Mouse (Mus musculus): ENCODE measurements around the gene Cercam. TPM values are rescaled to one million over a fixed set of nuclear protein-coding genes. Genes with fewer than 3 reads are reported as not detected.
"Not testable (repeated sequence)": the region's sequence is repeated elsewhere in the genome, so short reads cannot be mapped to it uniquely, and the experiment has no call there.

The Cercam gene
- polyA plus RNA-seq, 1 experiment from 2014 or later, result 24.7 TPM

DNA sequence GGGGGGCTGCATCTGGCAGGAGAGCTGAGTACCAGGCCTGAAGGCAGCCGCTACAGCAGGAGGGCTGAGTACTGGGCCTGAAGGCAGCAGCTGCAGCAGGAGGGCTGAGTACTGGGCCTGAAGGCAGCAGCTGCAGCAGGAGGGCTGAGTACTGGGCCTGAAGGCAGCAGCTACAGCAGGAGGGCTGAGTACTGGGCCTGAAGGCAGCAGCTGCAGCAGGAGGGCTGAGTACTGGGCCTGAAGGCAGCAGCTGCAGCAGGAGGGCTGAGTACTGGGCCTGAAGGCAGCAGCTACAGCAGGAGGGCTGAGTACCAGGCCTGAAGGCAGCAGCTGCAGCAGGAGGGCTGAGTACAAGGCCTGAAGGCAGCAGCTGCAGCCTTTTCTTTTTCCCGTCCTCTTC, 39.2 kb downstream of the Cercam start:
- peaks cover 76% of the 10 kb centered on the region for H3K36me3 ChIP-seq
- H3K27ac ChIP-seq (ENCODE audit: poor library complexity, severe bottlenecking); H3K4me1 ChIP-seq (replicated peaks); H3K9ac ChIP-seq; H3K4me3 ChIP-seq; H3K9me3 ChIP-seq (replicated peaks); ATAC-seq (ENCODE audit: insufficient number of reproducible peaks, low FRiP score); H3K27me3 ChIP-seq (replicated peaks); H3K4me2 ChIP-seq: not testable (repeated sequence)
- 89% methylated on average over 2 of the region's 2 CpGs for WGBS

GRCm38 (mm10) chr2:29910042-29910441, 41.1 kb downstream of the Cercam start:
- Histone ChIP-seq H3K9ac (no peak overlapping the region), H3K4me2 (no peak overlapping the region), H3K27me3 (replicated peaks) (no peaks in the 10 kb centered on the region), H3K4me3 (no peak overlapping the region), H3K36me3 (peaks cover 73% of the 10 kb centered on the region), H3K27ac (ENCODE audit: poor library complexity, severe bottlenecking) (no peak overlapping the region), H3K9me3 (replicated peaks) (0 out of 2 replicates have a peak, but pooled peaks cover 2% of the 10 kb centered on the region), H3K4me1 (replicated peaks) (no peaks in the 10 kb centered on the region)
- no peak for ATAC-seq (ENCODE audit: insufficient number of reproducible peaks, low FRiP score)
- WGBS, result 92% methylated on average over 2 of the region's 2 CpGs

DNA sequence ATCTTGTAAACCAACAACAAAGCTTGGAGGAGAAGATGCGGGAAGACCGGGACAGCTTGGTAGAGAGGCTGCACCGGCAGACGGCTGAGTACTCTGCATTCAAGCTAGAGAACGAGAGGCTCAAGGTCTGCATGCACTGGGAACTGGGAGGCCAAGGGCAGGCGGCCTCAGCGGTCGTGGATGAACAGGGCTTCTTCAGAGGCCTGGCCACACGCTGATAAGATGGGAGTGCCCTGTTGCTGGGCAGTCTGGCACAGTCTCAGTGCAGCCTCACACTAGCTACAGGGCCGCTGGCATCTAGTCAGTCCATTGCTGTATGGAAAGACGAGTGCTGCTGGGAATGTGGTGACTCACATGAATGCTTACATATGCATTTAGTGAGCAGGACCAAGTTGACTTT, 48.7 kb downstream of the Cercam start:
- 89% methylated on average over 11 of the region's 11 CpGs for WGBS
- peaks cover 88% of the 10 kb centered on the region for H3K36me3 ChIP-seq
- peaks cover 6% of the 10 kb centered on the region for H3K4me1 ChIP-seq (replicated peaks)

DNA sequence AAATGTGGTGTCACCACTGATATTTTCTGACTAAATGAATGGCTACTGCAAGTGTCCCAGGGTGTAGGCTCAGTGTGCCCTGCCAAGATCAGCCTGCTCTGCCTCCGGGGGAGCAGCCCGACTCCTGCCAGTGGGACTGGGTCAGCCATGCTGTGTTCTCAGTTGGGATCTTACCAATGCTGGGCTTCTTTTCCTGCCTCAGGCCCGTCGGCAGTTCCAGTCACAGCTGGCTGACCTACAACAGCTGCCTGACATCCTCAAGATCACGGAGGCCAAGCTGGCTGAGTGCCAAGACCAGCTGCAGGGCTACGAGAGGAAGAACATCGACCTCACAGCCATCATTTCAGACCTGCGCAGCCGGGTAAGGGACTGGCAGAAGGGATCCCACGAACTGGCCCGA, 53.0 kb downstream of the Cercam start:
- peaks cover 92% of the 10 kb centered on the region for H3K36me3 ChIP-seq
- H3K27ac ChIP-seq (ENCODE audit: poor library complexity, severe bottlenecking), result no peak overlapping the region
- no peaks in the 10 kb centered on the region for H3K9me3 ChIP-seq (replicated peaks)
- H3K27me3 ChIP-seq (replicated peaks), result no peaks in the 10 kb centered on the region
- no peak overlapping the region for H3K4me3 ChIP-seq
- ATAC-seq (ENCODE audit: insufficient number of reproducible peaks, low FRiP score), result no peak
- H3K4me1 ChIP-seq (replicated peaks), result peaks cover 6% of the 10 kb centered on the region
- no peak overlapping the region for H3K4me2 ChIP-seq
- H3K9ac ChIP-seq, result no peak overlapping the region
- WGBS, result 58% methylated on average over 11 of the region's 11 CpGs

More for the DNA sequence above, 48.7 kb downstream of the Cercam start:
- ATAC-seq (ENCODE audit: insufficient number of reproducible peaks, low FRiP score), result no peak
- no peak overlapping the region for H3K9ac ChIP-seq
- H3K4me2 ChIP-seq, result no peak overlapping the region
- no peak overlapping the region for H3K4me3 ChIP-seq
- no peak overlapping the region for H3K27ac ChIP-seq (ENCODE audit: poor library complexity, severe bottlenecking)
- H3K27me3 ChIP-seq (replicated peaks), result no peaks in the 10 kb centered on the region
- no peaks in the 10 kb centered on the region for H3K9me3 ChIP-seq (replicated peaks)

DNA sequence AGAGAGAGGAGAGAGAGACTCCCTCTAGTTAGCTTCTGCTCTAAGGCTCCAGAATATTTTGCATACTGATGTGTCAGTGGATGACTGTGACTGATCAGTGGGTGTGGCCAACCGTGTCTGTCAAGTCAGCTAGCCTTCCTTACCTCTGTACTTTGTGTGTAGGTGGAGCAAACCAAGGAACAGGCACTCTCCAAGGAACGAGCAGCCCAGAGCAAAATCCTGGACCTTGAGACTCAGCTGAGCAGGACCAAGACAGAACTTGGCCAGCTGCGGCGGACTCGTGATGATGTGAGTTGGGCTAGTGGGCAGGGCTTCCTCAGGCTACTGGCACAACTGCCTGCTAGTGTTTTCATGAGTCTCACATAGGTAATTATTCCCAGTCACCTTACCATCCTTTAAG, 57.6 kb downstream of the Cercam start:
- Histone ChIP-seq H3K27me3 (replicated peaks) (no peaks in the 10 kb centered on the region), H3K27ac (ENCODE audit: poor library complexity, severe bottlenecking) (no peak overlapping the region), H3K4me1 (replicated peaks) (peaks cover 6% of the 10 kb centered on the region), H3K4me2 (no peak overlapping the region), H3K4me3 (no peak overlapping the region), H3K9ac (no peak overlapping the region), H3K36me3 (peaks cover 94% of the 10 kb centered on the region), H3K9me3 (replicated peaks) (no peaks in the 10 kb centered on the region)
- ATAC-seq (ENCODE audit: insufficient number of reproducible peaks, low FRiP score), result no peak
- 82% methylated on average over 5 of the region's 5 CpGs for WGBS

GRCm38 (mm10) chr2:29930506-29930905, 61.5 kb downstream of the Cercam start:
- ATAC-seq (ENCODE audit: insufficient number of reproducible peaks, low FRiP score), result no peak
- H3K9ac ChIP-seq, result no peak overlapping the region
- H3K27ac ChIP-seq (ENCODE audit: poor library complexity, severe bottlenecking), result no peak overlapping the region
- H3K27me3 ChIP-seq (replicated peaks), result no peaks in the 10 kb centered on the region
- no peaks in the 10 kb centered on the region for H3K4me1 ChIP-seq (replicated peaks)
- no peak overlapping the region for H3K4me2 ChIP-seq
- H3K4me3 ChIP-seq, result no peak overlapping the region
- no peaks in the 10 kb centered on the region for H3K9me3 ChIP-seq (replicated peaks)
- H3K36me3 ChIP-seq, result peaks cover 55% of the 10 kb centered on the region
- WGBS, result 89% methylated on average over 10 of the region's 10 CpGs

DNA sequence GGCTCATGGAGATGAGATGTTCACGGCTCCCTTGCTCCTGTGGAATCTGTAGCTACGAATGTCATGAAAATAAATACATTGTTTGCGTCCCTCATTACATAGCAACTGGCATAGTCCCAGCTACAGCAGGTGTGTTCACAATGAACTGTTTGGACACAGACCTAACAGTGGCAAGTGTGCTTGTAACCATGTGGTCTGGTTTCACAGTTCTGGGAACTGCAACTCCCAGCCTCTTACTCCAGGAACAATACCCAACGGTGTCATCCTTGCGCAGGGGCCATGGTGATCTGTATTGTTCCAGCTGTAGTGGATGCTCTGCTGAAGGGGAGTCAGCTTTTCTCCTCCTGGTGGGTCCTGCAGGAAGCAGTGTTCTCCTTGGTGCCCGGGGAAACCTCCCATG, 62.2 kb downstream of the Cercam start:
- H3K36me3 ChIP-seq, result peaks cover 48% of the 10 kb centered on the region
- WGBS, result 85% methylated on average over 6 of the region's 6 CpGs

More for the DNA sequence above, 62.2 kb downstream of the Cercam start:
- Histone ChIP-seq H3K4me3 (no peak overlapping the region), H3K9ac (no peak overlapping the region), H3K27me3 (replicated peaks) (no peaks in the 10 kb centered on the region), H3K9me3 (replicated peaks) (no peaks in the 10 kb centered on the region), H3K4me1 (replicated peaks) (peaks cover 4% of the 10 kb centered on the region), H3K4me2 (no peak overlapping the region), H3K27ac (ENCODE audit: poor library complexity, severe bottlenecking) (no peak overlapping the region)
- no peak for ATAC-seq (ENCODE audit: insufficient number of reproducible peaks, low FRiP score)

Small RNA genes within 50 kb of the gene (microRNA-seq; reads per million reads assigned to microRNA genes)
- not detected for gene Mir219a-2
- gene Mir219b, result not detected

Other genes starting within 250 kb of the Cercam start
- 13.2 and 14.5 TPM in 2 replicates for gene Rapgef1, start 249.4 kb upstream of the Cercam start, polyA plus RNA-seq (2016; fragmentation: Nextera tagmentation; extraction: Ambion mirVana)
- gene Gm13420, start 117.5 kb upstream of the Cercam start, polyA plus RNA-seq (2016; fragmentation: Nextera tagmentation; extraction: Ambion mirVana), result not detected in 2 replicates
- 0.44 TPM in 1 of 2 replicates, not detected in the other for gene Gm13547, start 109.9 kb upstream of the Cercam start, polyA plus RNA-seq (2016; fragmentation: Nextera tagmentation; extraction: Ambion mirVana)
- 21.8 and 23.8 TPM in 2 replicates for gene Coq4, start 81.7 kb upstream of the Cercam start, polyA plus RNA-seq (2016; fragmentation: Nextera tagmentation; extraction: Ambion mirVana)
- gene Trub2, start 80.7 kb upstream of the Cercam start, polyA plus RNA-seq (2016; fragmentation: Nextera tagmentation; extraction: Ambion mirVana), result 25.8 and 26.6 TPM in 2 replicates
- gene Slc27a4, start 66.5 kb upstream of the Cercam start, polyA plus RNA-seq (2016; fragmentation: Nextera tagmentation; extraction: Ambion mirVana), result 10.9 and 11.0 TPM in 2 replicates
- 15.6 and 15.7 TPM in 2 replicates for gene Urm1, start 49.1 kb upstream of the Cercam start, polyA plus RNA-seq (2016; fragmentation: Nextera tagmentation; extraction: Ambion mirVana)
- gene Odf2, start 20.1 kb downstream of the Cercam start, polyA plus RNA-seq (2016; fragmentation: Nextera tagmentation; extraction: Ambion mirVana), result 64.1 and 72.2 TPM in 2 replicates
- 42.8 and 43.3 TPM in 2 replicates for gene Gle1, start 66.3 kb downstream of the Cercam start, polyA plus RNA-seq (2016; fragmentation: Nextera tagmentation; extraction: Ambion mirVana)
- gene Sptan1, start 96.4 kb downstream of the Cercam start, polyA plus RNA-seq (2016; fragmentation: Nextera tagmentation; extraction: Ambion mirVana), result 124 and 141 TPM in 2 replicates
- gene Wdr34, start 179.7 kb downstream of the Cercam start, polyA plus RNA-seq (2016; fragmentation: Nextera tagmentation; extraction: Ambion mirVana), result 15.8 and 15.9 TPM in 2 replicates
- 297 and 306 TPM in 2 replicates for gene Set, start 188.2 kb downstream of the Cercam start, polyA plus RNA-seq (2016; fragmentation: Nextera tagmentation; extraction: Ambion mirVana)
- gene Pkn3, start 208.5 kb downstream of the Cercam start, polyA plus RNA-seq (2016; fragmentation: Nextera tagmentation; extraction: Ambion mirVana), result 19.6 and 21.5 TPM in 2 replicates
- 49.8 and 50.4 TPM in 2 replicates for gene Zdhhc12, start 224.5 kb downstream of the Cercam start, polyA plus RNA-seq (2016; fragmentation: Nextera tagmentation; extraction: Ambion mirVana)

All from heart, embryonic 12.5 days (tissue).